Comparison of ENCODE assay signal across 8 mouse cellular contexts in genomic region chr1:133039505-133039949, GRCm38 (mm10). TPM values are rescaled to one million over a fixed set of nuclear protein-coding genes. Genes with fewer than 3 reads are reported as not detected.
A peak's percentile ranks its signal among the peaks of the same experiment; 100 is the strongest.
DNase-seq lines count a peak whose midpoint lies in the region; ATAC-seq lines count a peak whose summit lies in the region.

No protein-coding gene starts in this region.

- 0 out of 2 replicates have a peak, but pooled peaks have one; percentile 26 for ATAC-seq in cerebellum, adult (ENCODE audit: insufficient number of reproducible peaks, low FRiP score, low TSS enrichment)
- peak; percentile 96 for ATAC-seq in megakaryocyte progenitor cell, adult 5-6 weeks (replicated peaks; ENCODE audit: poor library complexity)

- no peak for DNase-seq in cerebellum, adult 11-12 months
- DNase-seq in MN1 (ENCODE audit: low spot score), result peak; percentile 85
- peak; percentile 91 for DNase-seq in embryo, embryonic 10.5 days (ENCODE audit: low spot score)
- peak; percentile 61 to 79 for DNase-seq in heart, postnatal 10 days
- DNase-seq in kidney, postnatal 4 days, result peak; percentile 56 to 67
- DNase-seq in right cerebral cortex, postnatal 14 days, result peak; percentile 16

- intact Hi-C loops in heart, postnatal 10 days (cut with DNase I), result loop anchor here (1.0 to 10.0 kb wide), 5 partner anchors 48 to 565 kb away; partner anchors contain the start of gene Golt1a

RNA-seq across cellular contexts. Expression of gene Pik3c2b, which starts 5.9 kb away (rescaled TPM):
- 10 to 100 TPM; 26.1 to 36.5 TPM for total RNA-seq in heart, postnatal 10 days (2021)
- 1.8 and 2.6 TPM in 2 replicates for total RNA-seq in megakaryocyte progenitor cell, adult 5-6 weeks (2015)
- 1.5 and 1.7 TPM in 2 replicates for total RNA-seq in megakaryocyte progenitor cell, adult 5-6 weeks (2017)

RNA-seq across cellular contexts. Expression of gene Mdm4, which starts 9.2 kb away (rescaled TPM):
- total RNA-seq in heart, postnatal 10 days (2021), result 10 to 100 TPM; 48.9 to 49.0 TPM
- 65.0 and 85.1 TPM in 2 replicates for total RNA-seq in megakaryocyte progenitor cell, adult 5-6 weeks (2015)
- 105 and 121 TPM in 2 replicates for total RNA-seq in megakaryocyte progenitor cell, adult 5-6 weeks (2017)

Comparison
In these comparisons a context has a peak if more than half of its experiments do, and no peak if none do; other contexts are left out.
1. RNA of gene Pik3c2b, which starts 5.9 kb away (total RNA-seq): 26.1 to 36.5 TPM in heart, postnatal 10 days; 1.5 to 2.6 TPM in megakaryocyte progenitor cell, adult 5-6 weeks; every median in the first group is over 4 times any median in the second.